Mouse (Mus musculus) v-Abl transformed pro-B cells (cell line): ENCODE measurements around the gene Hao2.

Source experiments
- in situ Hi-C, 2 experiments: fragments of 400-800 bp; cut with MboI; formaldehyde crosslinking; loops; one replicate each; pipeline ENCODE4 v1.15.1; 2025; ENCODE audit not compliant: unreplicated experiment in 2 of 2

The Hao2 gene

DNA sequence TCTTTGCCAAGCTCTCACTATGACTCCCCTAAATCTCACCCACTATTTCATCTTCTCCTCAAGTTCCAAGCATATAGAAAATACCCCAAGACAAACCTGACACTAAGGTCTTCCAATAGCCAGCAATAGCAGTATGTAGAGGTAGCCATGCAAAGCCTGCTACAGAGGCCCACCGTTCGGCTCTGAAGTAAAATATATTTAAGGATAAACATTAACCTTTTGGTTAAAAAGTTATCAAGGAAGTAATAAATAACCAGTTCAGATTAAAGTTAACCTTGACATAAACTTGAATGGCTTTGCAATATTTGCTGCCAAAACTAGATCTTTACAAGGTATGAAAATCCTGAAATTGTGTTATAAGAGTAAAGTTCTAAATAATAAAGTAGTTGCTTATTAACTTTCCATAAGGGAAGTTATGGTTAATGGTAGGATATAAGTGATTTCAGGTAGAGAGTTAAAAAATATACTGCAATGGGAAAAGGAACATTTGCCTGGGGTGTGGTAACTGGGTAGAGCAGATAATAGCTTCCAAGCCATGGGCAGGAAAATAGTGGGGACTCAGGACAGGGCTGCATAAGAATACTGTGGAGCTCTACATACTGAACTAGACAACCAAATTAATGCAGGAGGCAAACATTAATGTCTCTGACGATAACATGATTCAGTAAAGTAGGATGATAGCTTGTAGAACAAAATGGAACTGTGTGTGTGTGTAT lies at the start of gene Hao2:
Gene Hao2, minus strand, starts transcription at position 183 of the 716 bp plus-strand sequence.
- in situ Hi-C loops = loop anchor here in 1 of 2 experiments (10.0 kb wide), 1 partner anchor 1042 kb away; no protein-coding TSS in a partner anchor

DNA sequence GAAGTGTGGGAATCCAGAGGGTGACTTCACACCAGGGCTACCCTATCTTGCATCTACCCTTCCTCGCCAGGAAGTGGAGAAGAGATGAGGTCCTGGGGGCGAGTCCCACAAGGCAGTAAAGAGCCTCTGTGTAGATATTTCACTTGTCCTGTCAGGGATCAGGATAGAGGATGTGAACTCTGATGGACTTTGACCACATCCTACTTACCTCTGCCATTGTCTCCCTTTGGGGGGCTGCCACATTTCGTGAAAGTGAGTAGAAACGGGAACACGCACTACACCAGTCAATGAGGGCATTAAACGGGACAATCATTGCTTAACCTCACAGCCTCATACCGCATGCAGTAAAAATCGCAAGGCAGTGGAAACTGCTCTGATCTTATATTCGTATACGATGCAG lies 48.6 kb upstream of the Hao2 start:
- in situ Hi-C loops = no loop called here

DNA sequence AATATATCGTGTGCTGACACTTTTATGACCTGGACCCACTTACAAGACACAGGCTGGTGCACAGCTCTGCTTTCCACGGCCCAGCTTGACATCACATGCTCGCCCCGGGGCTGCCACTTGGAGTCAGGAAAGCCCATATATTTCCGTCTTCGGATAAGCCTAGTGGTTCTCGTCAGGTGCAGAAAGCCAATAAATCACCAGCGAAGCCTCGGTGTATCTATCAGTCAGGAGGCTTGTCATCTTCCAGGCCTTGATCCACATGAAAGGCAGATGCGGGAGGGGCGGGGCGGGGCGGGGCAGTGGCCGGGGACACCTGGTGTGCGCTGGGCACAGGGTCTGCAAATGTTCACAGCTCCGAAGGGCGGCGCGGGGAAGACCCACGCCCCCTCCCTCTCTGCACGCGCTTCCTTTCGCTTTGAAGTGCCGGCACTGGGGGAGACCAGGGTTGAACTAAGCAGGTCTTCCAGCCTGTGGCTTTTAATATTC lies 48.1 kb upstream of the Hao2 start:
- in situ Hi-C loops = no loop called here

DNA sequence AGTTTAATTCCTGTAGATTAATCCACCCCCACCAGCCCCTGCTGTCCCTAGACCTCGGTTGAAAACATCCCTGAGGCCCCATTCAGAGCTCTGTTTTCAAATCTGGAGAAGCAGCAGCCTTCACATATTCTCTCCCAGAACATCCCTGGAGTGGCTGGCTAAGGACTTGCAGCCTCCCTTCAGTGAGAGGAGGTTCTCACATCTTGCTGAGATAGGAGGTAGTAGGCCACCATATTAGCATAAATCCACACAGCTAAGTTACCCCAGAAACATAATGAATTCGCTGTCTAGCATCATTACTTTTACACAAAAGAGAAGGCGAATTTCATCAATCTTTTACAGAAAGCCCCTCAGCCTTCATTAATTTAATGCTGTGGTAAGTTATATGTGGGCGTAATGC lies 47.2 kb upstream of the Hao2 start:
- in situ Hi-C loops = no loop called here

DNA sequence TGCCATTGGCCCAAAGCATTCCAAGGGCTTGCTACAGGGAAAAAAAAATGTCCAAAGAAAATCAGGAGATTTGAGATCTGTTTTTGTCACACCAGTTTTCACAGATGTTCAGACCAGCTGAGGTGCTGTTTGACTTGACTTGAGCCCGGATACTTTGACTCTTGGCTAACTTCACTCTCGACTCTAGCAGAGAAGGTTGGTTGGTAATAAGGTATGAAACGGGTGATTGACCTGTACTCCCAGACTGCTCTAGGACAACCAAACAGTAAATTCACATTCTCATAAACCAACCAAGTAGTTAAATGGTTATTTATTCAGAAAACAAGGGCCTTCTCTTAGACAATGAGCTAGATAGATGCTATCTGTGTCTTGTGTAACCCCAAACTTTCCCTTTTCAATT lies 43.4 kb upstream of the Hao2 start:
- in situ Hi-C loops = no loop called here

DNA sequence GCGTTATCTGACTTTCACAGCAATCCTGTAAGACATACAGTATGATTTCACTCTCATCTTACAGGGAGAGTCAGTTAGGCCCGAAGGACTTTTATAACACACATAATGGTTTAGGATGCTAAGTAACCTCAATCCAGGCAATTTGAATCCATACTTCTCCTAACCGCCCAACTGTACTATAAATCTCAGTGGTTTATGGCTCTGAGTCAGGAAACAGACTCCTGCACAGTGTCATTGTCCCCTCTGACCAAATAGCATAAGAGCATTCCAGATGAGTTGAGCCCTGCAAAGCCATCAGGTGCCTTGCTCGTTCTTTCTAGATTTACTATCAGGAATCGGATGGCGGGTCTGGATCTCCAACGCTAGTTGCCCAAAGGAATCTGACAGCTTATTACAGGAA lies 41.6 kb upstream of the Hao2 start:
- in situ Hi-C loops = no loop called here

DNA sequence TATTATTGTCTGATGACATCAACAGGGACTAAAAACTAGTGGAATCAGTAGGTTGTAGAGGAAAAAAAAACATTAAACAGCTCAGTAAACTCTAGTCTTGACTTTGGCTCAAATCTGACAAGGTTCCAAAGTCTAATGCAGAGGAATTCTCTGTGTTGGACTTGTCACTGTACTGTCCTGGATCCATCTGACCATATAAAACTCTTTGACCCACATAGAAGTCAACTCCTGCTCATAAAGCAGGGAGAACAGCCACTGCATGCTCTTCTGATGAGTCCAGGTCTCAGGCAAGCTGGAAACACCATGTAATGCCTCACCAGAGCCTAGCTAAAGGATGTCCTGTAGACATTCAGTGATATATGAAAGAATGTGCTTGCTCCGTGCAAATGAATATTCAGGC lies 41.0 kb upstream of the Hao2 start:
- in situ Hi-C loops = no loop called here

DNA sequence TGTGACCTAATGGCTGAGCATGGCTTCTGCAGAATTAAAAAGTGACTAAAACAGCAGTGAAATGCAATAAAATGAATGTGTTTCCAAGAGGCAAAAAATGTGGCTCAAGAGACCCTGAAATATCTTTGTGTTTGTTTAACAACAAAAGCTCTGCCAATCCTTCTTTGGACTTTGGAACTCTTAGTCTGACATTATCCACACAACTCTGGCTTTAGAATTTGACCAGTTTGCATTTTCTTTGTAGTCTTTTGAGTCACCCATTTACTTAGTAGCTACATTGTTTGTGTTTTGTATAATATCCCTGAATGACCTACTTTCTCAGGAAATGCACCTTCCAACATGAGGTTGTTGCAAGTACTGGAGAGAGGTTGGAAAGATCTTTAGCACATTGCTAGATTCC lies 39.4 kb upstream of the Hao2 start:
- in situ Hi-C loops = no loop called here

DNA sequence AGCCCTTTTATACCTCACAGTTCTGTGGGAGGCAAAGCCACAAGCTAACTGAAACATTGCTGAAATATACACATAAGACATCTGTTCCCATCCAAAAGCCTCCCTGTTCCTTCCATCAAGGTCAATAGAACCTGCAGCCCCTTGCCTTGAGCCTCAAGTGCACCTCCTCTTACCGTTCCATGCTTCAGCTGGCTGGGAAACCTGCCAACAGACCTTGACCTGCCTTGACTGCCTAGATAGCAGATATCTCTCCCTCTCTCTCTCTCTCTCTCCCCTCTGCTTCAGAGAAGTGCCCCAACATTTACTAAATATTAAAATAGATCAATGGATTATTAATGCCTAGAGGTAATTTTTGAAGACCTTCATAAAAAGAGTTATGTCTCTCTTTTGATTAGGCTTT lies 38.8 kb upstream of the Hao2 start:
- in situ Hi-C loops = no loop called here

DNA sequence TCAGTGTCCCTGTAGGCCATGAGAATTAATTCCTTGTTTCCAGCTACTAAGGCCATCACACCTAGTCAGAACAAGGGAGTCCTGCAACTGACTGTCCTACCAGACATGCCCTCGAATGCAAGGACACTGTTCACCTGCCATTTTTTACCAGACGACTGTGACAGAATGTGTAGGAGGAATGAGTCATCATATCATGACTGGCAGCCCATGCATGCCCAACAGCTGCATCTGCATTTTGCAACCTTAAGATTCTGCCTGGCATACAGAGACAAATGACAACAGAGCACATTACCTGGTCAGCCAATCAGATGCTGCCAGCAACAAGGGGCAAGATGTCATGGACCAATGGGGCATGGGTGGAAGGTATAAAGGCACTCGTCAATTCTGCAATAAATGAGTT lies 27.4 kb upstream of the Hao2 start:
- in situ Hi-C loops = no loop called here

DNA sequence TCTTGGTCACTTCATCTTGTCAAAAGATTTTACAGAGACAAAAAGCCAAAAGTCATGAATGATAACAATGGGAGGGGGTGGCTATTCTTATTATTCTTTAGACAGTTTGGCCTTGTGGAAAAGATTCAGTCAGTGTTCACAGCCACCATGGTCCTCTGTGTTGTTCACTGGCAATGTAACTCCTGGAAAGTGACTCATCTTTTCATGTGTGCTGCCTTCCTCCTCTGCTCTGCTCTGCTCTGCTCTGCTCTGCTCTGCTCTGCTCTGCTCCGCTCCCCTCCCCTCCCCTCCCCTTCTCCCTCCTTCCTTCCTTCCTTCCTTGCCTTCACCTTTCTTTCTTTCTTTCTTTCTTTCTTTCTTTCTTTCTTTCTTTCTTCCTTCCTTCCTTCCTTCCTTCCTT lies 24.2 kb upstream of the Hao2 start:
- in situ Hi-C loops = no loop called here

DNA sequence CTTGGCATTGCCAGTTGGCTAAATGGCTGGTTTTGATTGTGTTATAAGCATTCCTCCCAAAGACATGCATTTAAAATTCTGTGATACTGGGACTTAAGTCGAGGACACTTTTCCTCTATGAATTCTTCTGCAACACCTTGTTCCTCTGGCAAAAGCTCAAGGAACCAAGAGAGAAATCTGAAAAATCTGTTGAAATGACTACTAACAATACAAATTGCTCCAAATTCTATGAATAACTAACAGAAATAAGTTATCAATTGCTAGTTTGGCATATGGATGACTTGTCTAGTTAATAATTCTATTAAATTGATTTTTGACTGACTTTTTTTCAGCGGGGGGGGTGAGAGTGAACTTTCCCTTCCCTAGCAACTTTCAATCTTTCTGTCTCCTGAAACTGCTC lies 23.8 kb upstream of the Hao2 start:
- in situ Hi-C loops = no loop called here

DNA sequence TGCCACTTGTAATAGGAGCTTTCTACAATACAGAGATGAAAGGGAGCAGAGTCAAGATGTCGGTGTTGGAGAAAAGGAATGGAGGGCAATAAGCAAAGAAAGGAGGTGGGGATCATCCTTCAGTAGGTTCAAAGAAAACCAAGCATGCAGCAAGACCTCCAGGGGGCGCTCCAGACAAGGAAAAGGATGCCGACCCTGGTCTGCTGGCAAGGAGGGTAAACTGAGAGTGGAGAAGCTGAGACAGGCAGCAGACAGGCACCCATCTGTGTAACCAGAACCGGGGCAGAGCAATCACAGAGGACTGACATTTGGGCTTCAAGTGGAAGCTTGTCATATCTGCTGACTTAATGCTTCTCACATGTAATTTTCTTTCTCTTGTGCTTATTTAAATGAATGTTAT lies 22.6 kb upstream of the Hao2 start:
- in situ Hi-C loops = no loop called here

DNA sequence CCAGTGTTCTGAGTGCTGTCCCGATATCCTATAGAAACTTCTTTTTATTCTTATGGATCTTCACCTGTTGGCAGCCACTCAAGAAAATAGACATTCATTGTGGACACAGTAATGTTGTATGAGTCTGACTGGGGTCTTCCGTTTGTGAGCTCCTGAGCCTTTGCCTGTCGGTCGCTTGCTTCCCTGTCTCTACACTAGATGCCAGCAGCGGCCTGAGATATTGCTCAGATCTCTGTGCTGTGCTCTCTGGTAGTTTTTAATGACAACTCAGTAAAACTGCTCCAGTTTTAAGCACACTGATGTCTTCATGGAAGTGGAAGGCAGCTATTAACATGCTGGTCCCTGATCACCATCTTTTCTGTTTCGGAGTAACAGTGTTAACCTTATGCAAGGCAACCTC lies 20.6 kb upstream of the Hao2 start:
- in situ Hi-C loops = no loop called here

DNA sequence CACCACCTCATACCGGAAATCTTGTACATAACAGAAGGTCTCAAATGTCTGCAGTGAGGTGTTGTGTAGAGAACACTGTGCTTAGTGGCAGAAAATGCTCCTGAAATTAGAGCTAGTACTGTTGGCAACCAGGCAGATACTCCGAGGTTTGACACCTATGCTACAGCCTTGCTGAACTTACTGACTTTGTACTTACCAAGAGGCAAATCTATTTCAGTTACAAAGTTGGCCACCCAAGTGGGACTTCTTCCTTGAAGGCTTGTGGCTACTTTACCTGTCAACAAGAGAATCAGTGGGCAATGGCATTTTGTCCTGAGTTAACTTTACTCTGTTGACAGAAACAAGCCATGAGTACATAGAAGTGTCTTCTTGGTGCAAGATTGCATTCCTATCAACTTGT lies 4.6 kb upstream of the Hao2 start:
- in situ Hi-C loops = loop anchor here in 1 of 2 experiments (10.0 kb wide), 1 partner anchor 1037 kb away; no protein-coding TSS in a partner anchor

DNA sequence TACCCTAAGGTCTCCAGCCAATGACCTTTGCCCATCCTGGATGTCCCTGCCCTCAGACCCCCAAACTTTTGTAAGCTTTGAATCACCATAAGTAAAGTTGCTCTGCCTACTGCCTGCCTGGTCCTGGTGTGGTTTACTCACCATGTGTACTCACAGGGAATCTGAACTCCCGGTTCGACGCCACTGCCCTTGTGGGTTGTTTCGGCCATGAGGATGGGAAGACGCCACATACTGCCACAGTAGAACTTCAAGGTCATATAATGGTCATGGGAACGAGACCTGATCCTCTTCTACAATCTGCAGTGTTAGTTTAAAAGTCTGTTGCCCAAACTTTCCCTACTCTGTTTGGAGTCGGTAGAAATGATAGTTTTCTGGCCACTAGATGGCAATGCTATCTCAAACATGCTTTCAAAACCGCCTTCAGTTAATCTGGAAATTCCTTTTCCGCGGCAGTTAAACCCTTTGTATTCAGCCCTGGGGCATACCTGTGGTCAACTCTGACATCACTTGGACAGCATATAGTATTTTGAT lies 2.1 kb upstream of the Hao2 start:
- in situ Hi-C loops = loop anchor here in 1 of 2 experiments (10.0 kb wide), 1 partner anchor 1040 kb away; no protein-coding TSS in a partner anchor

DNA sequence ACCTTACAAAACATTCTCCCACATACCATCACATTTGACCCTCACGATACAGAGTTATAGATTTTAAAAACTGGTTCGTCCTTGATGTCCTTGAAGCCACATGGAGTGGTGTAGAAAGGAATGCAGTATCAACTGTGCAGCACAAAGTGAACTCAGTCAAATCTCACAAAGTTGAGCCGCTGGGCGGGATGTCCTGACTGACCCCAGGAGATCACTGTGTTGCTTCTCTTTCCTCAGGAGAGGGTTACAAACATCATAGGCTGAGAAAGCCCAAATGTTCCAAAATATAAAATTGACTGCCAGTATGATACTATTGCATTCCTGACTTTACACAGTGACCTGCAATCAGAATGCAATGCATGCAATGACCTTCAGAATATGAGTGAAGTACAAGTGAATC lies 2.6 kb downstream of the Hao2 start:
- in situ Hi-C loops = loop anchor here in 1 of 2 experiments (10.0 kb wide), 1 partner anchor 1044 kb away; no protein-coding TSS in a partner anchor

DNA sequence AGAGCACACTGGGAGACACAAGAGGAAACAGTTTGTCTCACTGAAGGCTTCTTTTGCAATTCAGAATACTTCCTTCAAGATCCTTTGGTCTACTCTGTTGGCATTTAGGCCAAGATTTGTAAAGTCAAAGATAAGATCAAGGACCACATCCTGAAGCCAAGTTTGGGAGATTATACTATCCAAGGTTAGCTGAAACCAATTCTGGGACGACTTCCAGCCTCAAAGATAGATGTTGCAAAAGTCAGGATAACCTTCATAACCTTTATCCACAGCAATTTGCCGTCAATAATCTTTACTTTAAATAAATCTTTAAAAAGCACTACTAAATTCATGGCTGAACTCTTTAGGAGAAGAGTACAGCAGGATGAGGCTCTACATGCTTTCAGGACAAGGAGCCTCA lies 4.8 kb downstream of the Hao2 start:
- in situ Hi-C loops = no loop called here

DNA sequence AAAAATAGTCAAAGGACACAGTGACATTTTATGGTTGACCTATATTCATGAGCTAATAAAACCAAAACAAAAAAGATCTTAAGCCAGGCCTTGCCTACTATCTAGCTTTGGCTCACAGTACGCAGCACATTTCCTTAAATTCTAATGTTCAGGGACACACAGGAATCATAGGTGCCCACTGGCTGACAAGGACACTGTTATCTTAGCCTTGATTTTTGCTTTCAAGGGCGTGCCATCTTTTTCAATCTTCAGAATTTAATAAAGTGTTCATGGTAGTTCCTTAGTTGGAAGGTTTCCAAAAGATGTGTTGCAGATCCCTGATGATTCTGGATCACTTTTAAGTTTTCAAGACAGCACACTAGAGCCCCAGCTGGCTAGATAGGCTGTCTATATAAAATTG lies 12.2 kb downstream of the Hao2 start:
- in situ Hi-C loops = no loop called here

DNA sequence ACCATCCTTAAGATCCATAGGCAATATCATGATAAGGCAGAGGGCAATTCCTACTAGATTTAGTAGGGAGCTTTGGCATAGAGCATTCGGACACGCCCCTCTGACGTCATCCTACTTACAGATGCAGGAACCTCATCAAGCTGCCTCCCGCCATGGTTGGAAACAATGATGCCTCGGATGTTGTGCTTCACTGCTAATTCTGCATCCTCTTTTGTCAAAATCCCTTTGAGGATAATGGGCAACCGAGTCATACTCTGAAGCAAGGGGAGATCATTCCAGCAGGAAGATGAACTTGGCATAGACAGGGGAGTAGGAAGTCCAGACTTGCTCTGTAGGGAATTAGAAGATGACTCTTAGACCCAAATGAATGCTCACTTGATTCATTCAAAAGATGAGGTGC lies 12.8 kb downstream of the Hao2 start:
- in situ Hi-C loops = no loop called here

DNA sequence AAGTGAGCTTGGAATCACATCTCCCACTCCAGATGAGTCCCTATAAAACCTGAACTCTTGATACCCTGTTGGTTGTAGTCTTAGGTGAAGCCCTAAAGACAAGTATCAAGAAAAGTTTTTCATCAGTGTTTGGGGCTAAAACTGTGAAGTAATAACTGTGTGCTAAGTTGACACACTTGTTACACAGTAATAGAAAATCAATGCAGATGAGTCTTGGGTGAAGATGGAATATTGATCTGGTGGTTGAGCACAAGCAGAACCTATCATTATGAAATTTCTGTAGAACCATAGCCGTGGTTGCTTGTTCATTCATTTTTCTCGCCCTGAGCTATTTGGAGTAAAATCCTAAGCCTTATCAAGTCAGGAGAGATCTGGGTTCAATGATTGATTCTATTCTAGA lies 24.8 kb downstream of the Hao2 start:
- in situ Hi-C loops = no loop called here

DNA sequence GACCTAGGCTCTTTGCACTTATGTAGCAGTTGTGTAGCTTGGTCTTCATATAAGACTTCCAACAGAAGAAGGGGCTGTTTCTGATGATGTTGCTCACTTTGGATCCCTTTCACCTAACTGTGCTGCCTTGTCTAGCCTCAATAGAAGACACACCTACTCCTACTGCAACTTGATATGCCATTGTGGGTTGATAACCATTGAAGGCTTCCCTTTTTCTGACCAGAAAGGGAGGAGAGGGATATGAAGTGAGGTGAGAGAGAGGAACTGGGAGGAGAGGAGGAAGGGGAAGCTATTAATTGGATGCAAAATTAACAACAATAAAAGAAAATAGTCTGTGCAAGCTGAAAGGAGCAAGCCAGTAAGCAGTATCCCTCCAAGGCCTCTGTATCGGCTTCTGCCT lies 30.2 kb downstream of the Hao2 start:
- in situ Hi-C loops = no loop called here
